Mouse (Mus musculus) brain, embryonic 14.5 days (tissue): ENCODE results near the gene Cela2a.

Experiments used
- CTCF ChIP-seq: fragments of 200-500 bp; IDR thresholded peaks from 2 replicates; pipeline ENCODE4 v1.5.1; 2012; ENCODE audit warnings: inconsistent platforms, mild to moderate bottlenecking, moderate library complexity, borderline replicate concordance; ENCODE audit not compliant: insufficient read depth, insufficient read length; ENCODE audit errors: extremely low read depth
- POLR2A ChIP-seq: fragments of 200-500 bp; IDR thresholded peaks from 2 replicates; pipeline ENCODE4 v1.6.1; 2012; ENCODE audit warnings: mild to moderate bottlenecking, inconsistent platforms, borderline replicate concordance; ENCODE audit not compliant: poor library complexity, insufficient read depth, insufficient read length, severe bottlenecking; ENCODE audit errors: extremely low read depth

GRCm38 (mm10) chr4:141766316-141766667 is 59.7 kb downstream of the Cela2a start:
- TF ChIP-seq POLR2A: no peak
- no peak for TF ChIP-seq CTCF
